Mouse (Mus musculus) intestine, postnatal 0 days (tissue): ENCODE measurements around the gene Rgs16. TPM values are rescaled to one million over a fixed set of nuclear protein-coding genes. Genes with fewer than 3 reads are reported as not detected.
"Not testable (repeated sequence)": the region's sequence is repeated elsewhere in the genome, so short reads cannot be mapped to it uniquely, and the experiment has no call there.

ENCODE experiments used
- ATAC-seq: fragments of 200-750 bp; cut with Nextera tagmentation; 2 replicates; pipeline ENCODE4 v1.8.0; 2017; ENCODE audit warnings: mild to moderate bottlenecking, moderate TSS enrichment, moderate library complexity
- H3K27ac ChIP-seq: fragments of 300-500 bp; sonication (generic); 2 replicates; pipeline ENCODE4 v1.5.1; 2014; ENCODE audit warnings: mild to moderate bottlenecking, low read depth, low read length, moderate library complexity
- H3K27me3 ChIP-seq: fragments of 300-500 bp; sonication (generic); replicated peaks from 2 replicates; pipeline ENCODE4 v1.6.1; 2014; ENCODE audit warnings: low read length, mixed read lengths; ENCODE audit not compliant: control insufficient read depth, insufficient read depth
- H3K36me3 ChIP-seq: fragments of 300-500 bp; sonication (generic); 2 replicates; pipeline ENCODE4 v1.6.1; 2014; ENCODE audit warnings: mild to moderate bottlenecking, moderate library complexity; ENCODE audit not compliant: control insufficient read depth, insufficient read depth
- H3K4me1 ChIP-seq: fragments of 300-500 bp; sonication (generic); replicated peaks from 2 replicates; pipeline ENCODE4 v1.6.1; 2014; ENCODE audit warnings: antibody characterized with exemption, low read length, mixed read lengths; ENCODE audit not compliant: control insufficient read depth, insufficient read depth
- H3K4me2 ChIP-seq: fragments of 300-500 bp; sonication (generic); replicated peaks from 2 replicates; pipeline ENCODE4 v1.6.1; 2014; ENCODE audit warnings: low read depth, mild to moderate bottlenecking, moderate library complexity
- H3K4me3 ChIP-seq: fragments of 300-500 bp; sonication (generic); 2 replicates; pipeline ENCODE4 v1.5.1; 2014; ENCODE audit warnings: low read depth, low read length
- H3K9ac ChIP-seq: fragments of 300-500 bp; sonication (generic); 2 replicates; pipeline ENCODE4 v1.6.1; 2014; ENCODE audit warnings: mild to moderate bottlenecking, low read depth, low read length
- H3K9me3 ChIP-seq: fragments of 300-500 bp; sonication (generic); 2 replicates; pipeline ENCODE4 v1.6.1; 2016; ENCODE audit warnings: mixed run types; ENCODE audit not compliant: control insufficient read depth
- CTCF ChIP-seq: sonication (generic); IDR thresholded peaks from 2 replicates; pipeline ENCODE4 v1.5.1; 2016; ENCODE audit warnings: low read depth, mild to moderate bottlenecking, control low read depth, antibody characterized with exemption, moderate library complexity
- WGBS: fragments of 180-500 bp; shearing (Covaris S2); extraction: QIAGEN DNeasy Blood & Tissue Kit; methylation state at CpG from one replicate; pipeline ENCODE4 v1.1.7; 2014; 5-methylcytosine and 5-hydroxymethylcytosine counted together
- polyA plus RNA-seq: library from polyadenylated mRNA; unstranded; fragments of >200 nt; fragmentation: Nextera tagmentation; extraction: Ambion mirVana; gene quantifications from 2 replicates; pipeline ENCODE4 v1.2.1, GENCODE M21; 2015

Rgs16 gene
- polyA plus RNA-seq, 1 experiment from 2014 or later = 2.4 TPM

DNA sequence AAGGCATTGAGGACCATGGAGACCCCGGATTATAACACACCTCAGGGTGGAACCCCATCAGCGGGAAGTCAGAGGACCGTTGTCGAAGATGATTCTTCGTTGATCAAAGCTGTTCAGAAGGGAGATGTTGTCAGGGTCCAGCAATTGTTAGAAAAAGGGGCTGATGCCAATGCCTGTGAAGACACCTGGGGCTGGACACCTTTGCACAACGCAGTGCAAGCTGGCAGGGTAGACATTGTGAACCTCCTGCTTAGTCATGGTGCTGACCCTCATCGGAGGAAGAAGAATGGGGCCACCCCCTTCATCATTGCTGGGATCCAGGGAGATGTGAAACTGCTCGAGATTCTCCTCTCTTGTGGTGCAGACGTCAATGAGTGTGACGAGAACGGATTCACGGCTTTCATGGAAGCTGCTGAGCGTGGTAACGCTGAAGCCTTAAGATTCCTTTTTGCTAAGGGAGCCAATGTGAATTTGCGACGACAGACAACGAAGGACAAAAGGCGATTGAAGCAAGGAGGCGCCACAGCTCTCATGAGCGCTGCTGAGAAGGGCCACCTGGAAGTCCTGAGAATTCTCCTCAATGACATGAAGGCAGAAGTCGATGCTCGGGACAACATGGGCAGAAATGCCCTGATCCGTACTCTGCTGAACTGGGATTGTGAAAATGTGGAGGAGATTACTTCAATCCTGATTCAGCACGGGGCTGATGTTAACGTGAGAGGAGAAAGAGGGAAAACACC lies 13.7 kb downstream of the Rgs16 start:
- Histone ChIP-seq H3K27ac (no peak overlapping the region), H3K4me2 (peak overlapping the region; percentile 75), H3K4me1 (0 out of 2 replicates have a peak, but pooled peaks cover 6% of the 10 kb centered on the region), H3K9ac (peak overlapping the region; percentile 7; the same call in 1 of the 2 replicates), H3K36me3 (peaks cover 23% of the 10 kb centered on the region), H3K9me3 (no peaks in the 10 kb centered on the region), H3K27me3 (no peaks in the 10 kb centered on the region), H3K4me3 (no peak overlapping the region)
- 73% methylated on average over 25 of the region's 25 CpGs for WGBS
- peak; percentile 19; the same call in 1 of the 2 replicates for TF ChIP-seq CTCF
- ATAC-seq = no peak

DNA sequence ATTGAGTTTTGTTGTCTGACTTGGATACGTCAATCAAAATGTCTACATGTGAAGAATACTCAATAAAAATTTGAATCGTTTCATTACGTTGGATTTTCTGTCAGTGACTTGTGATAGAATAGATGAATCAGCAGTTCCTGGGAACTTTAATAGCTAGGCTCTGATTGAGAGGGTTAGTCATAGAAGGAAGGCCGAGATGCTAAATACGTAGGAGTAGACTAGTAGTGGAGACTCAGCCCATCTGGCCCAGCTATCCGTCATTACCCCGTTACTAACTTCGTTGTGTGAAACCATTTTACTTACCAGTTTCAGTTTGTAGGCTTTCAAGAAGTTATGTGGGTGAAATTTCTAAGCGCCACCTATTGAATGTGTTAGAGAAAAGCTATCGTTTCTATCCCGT lies 24.0 kb downstream of the Rgs16 start:
- Histone ChIP-seq H3K4me3 (no peak overlapping the region), H3K4me1 (peaks cover 5% of the 10 kb centered on the region; the same call in 1 of the 2 replicates), H3K9ac (no peak overlapping the region), H3K36me3 (peaks cover 39% of the 10 kb centered on the region), H3K27ac (no peak overlapping the region), H3K27me3 (no peaks in the 10 kb centered on the region), H3K4me2 (no peak overlapping the region), H3K9me3 (no peaks in the 10 kb centered on the region)
- 0 out of 2 replicates have a peak, but pooled peaks have one; percentile 3 for TF ChIP-seq CTCF
- no peak for ATAC-seq
- 81% methylated on average over 11 of the region's 11 CpGs for WGBS

DNA sequence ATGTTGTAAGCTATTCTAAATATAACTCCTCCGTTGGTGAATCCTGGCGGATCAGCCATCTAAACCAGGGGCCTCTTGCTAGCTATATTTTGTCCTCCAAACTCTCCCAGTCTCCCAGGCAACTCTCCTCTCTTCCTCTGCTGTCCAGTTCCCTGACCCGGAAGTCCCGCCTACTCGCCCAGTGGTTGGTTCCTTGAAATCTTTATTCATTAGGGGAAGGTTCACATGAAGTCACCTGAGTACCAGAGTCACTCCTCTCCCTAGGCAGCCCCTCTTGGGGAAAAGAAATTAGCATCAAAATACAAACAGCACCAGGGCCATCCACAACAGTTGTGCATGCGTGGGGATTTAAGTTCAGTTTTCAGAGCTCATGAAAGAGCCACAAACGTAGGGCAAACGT lies 26.1 kb downstream of the Rgs16 start:
- Histone ChIP-seq H3K4me1 (peaks cover 5% of the 10 kb centered on the region; the same call in 1 of the 2 replicates), H3K27ac (no peak overlapping the region), H3K9ac (no peak overlapping the region), H3K36me3 (peaks cover 17% of the 10 kb centered on the region; the same call in 1 of the 2 replicates), H3K27me3 (no peaks in the 10 kb centered on the region), H3K9me3 (no peaks in the 10 kb centered on the region), H3K4me3 (no peak overlapping the region), H3K4me2 (no peak overlapping the region)
- TF ChIP-seq CTCF = no peak
- WGBS = 62% methylated on average over 8 of the region's 8 CpGs
- no peak for ATAC-seq

DNA sequence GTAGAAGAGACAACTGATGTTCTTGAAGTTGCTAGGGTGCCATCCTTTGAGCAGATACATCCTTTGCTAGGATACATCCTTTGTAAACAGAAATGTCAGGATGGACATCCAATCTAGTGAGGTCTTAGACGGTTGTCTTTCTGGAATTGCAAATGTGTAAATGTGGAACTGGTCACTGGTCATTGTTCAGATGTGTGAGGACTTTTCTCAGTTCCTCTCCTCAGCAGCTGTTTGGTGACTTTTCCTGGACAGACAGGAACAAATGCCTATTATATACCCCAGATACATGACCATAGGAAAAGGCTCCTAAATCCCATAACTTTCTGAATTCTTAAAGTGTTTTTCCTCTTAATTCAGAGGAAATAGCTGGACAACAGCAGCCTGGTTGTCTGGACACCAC lies 27.1 kb downstream of the Rgs16 start:
- H3K9ac ChIP-seq = no peak overlapping the region
- no peak overlapping the region for H3K4me2 ChIP-seq
- no peaks in the 10 kb centered on the region for H3K27me3 ChIP-seq
- no peak for TF ChIP-seq CTCF
- no peaks in the 10 kb centered on the region for H3K9me3 ChIP-seq
- H3K36me3 ChIP-seq = 0 out of 2 replicates have a peak, but pooled peaks cover 7% of the 10 kb centered on the region
- H3K4me1 ChIP-seq = peaks cover 5% of the 10 kb centered on the region; the same call in 1 of the 2 replicates
- no peak overlapping the region for H3K27ac ChIP-seq
- ATAC-seq = no peak
- WGBS = 80% methylated on average over 1 of the region's 1 CpGs
- no peak overlapping the region for H3K4me3 ChIP-seq

DNA sequence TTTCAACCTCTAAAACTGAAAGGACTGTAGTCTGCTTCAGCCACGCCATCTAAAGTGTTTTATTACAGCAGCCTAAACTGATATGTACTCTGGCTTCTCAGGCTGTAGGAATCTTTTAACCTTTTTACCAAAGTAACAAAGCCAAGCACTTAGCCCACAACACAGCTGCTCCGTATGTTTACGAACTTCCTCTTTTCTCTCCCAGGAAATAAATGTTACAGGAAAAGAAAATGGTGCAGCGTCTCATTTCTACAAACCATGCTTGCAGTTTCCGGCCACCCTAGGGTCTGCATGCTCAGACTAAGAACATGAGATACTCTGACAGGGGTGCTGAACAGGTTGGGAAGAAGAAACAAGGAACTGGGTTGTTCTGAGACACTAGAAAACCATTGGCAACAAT lies 28.3 kb downstream of the Rgs16 start:
- Histone ChIP-seq H3K9me3 (no peaks in the 10 kb centered on the region), H3K9ac (peak overlapping the region; percentile 46; the same call in 1 of the 2 replicates), H3K27me3 (no peaks in the 10 kb centered on the region), H3K36me3 (no peaks in the 10 kb centered on the region), H3K4me2 (peak overlapping the region; percentile 60), H3K27ac (peak overlapping the region; percentile 85), H3K4me3 (peak overlapping the region; percentile 32), H3K4me1 (peaks cover 5% of the 10 kb centered on the region; the same call in 1 of the 2 replicates)
- 20% methylated on average over 5 of the region's 5 CpGs for WGBS
- no peak for ATAC-seq
- TF ChIP-seq CTCF = no peak

DNA sequence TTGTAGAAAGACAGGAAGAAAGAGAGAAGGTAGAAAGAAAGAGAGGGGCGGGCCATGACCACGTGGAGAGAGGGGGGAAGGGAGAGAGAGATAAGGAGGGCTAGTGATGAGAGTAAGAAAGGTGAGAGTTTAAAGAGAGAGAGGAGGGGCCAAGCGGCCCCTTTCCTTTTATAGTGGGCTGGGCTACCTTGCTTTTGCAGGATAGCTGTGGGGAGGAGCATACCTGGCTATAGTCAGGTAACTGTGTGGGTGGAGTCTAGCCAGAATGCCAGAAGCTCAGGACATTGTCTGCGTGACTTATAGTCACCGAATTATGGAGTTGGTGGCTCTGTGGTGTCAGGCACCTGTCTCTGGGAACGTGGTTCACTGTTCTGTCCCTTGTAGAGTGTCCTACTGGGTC lies 29.4 kb downstream of the Rgs16 start:
- H3K27me3 ChIP-seq, H3K36me3 ChIP-seq, H3K4me1 ChIP-seq, H3K9me3 ChIP-seq: not testable (repeated sequence)
- peak overlapping the region; percentile 32 for H3K4me3 ChIP-seq
- peak overlapping the region; percentile 85 for H3K27ac ChIP-seq
- H3K4me2 ChIP-seq = peak overlapping the region; percentile 60
- H3K9ac ChIP-seq = 0 out of 2 replicates have a peak overlapping the region, but pooled peaks have one; percentile 11
- 37% methylated on average over 6 of the region's 6 CpGs for WGBS
- ATAC-seq = peak; percentile 66
